Mouse (Mus musculus) thymus, adult 2 months (tissue): ENCODE measurements around the gene Nos1ap.

Source experiments
- CTCF ChIP-seq: fragments of 200-500 bp; IDR thresholded peaks from 2 replicates; pipeline ENCODE4 v1.5.1; 2012; ENCODE audit warnings: mild to moderate bottlenecking, control low read depth, low read length, moderate library complexity, borderline replicate concordance; ENCODE audit not compliant: control insufficient read depth, poor library complexity, insufficient read depth; ENCODE audit errors: extremely low read depth
- POLR2A ChIP-seq: fragments of 200-500 bp; IDR thresholded peaks from 2 replicates; pipeline ENCODE4 v1.6.1; 2012; ENCODE audit warnings: mild to moderate bottlenecking, low read length, control low read depth, moderate library complexity; ENCODE audit not compliant: control insufficient read depth, poor library complexity, insufficient read depth; ENCODE audit errors: extremely low read depth

GRCm38 (mm10) chr1:170294786-170295570 lies 294.7 kb downstream of the Nos1ap start:
- TF ChIP-seq CTCF (no peak), POLR2A (no peak)
